Mouse (Mus musculus) heart, embryonic 10.5 days (tissue): ENCODE results near the gene Mbtps1. TPM values are rescaled to one million over a fixed set of nuclear protein-coding genes. Genes with fewer than 3 reads are reported as not detected.
A peak's percentile ranks its signal among the peaks of the same experiment; 100 is the strongest.

Source experiments
- DNase-seq: peaks from one replicate; pipeline ENCODE4 v3.0.0-alpha.2; 2017; ENCODE audit warnings: low spot score
- H3K27ac ChIP-seq: fragments of 300-500 bp; sonication (generic); 2 replicates; pipeline ENCODE4 v1.5.1; 2016; ENCODE audit warnings: mild to moderate bottlenecking
- H3K27me3 ChIP-seq: fragments of 300-500 bp; sonication (generic); 2 replicates; pipeline ENCODE4 v1.6.1; 2016; ENCODE audit warnings: mild to moderate bottlenecking; ENCODE audit not compliant: poor library complexity, insufficient read depth, severe bottlenecking
- H3K36me3 ChIP-seq: fragments of 300-500 bp; sonication (generic); 2 replicates; pipeline ENCODE4 v1.6.1; 2016; ENCODE audit warnings: mild to moderate bottlenecking, moderate library complexity
- H3K4me1 ChIP-seq: fragments of 300-500 bp; sonication (generic); 2 replicates; pipeline ENCODE4 v1.6.1; 2016; ENCODE audit warnings: mild to moderate bottlenecking
- H3K4me3 ChIP-seq: fragments of 300-500 bp; sonication (generic); 2 replicates; pipeline ENCODE4 v1.5.1; 2016; ENCODE audit warnings: mild to moderate bottlenecking, moderate library complexity
- H3K9me3 ChIP-seq: fragments of 300-500 bp; sonication (generic); 2 replicates; pipeline ENCODE4 v1.6.1; 2016; ENCODE audit warnings: mild to moderate bottlenecking, moderate library complexity
- WGBS: fragments of 180-500 bp; shearing (Covaris S2); methylation state at CpG from one replicate; pipeline ENCODE4 v1.1.7; 2016; 5-methylcytosine and 5-hydroxymethylcytosine counted together
- polyA plus RNA-seq: library from polyadenylated mRNA; unstranded; fragments of >200 nt; fragmentation: Nextera tagmentation; extraction: Ambion mirVana; gene quantifications from 2 replicates; pipeline ENCODE4 v1.2.1, GENCODE M21; 2016

Gene Mbtps1
- polyA plus RNA-seq, 1 experiment from 2014 or later: 86.9 TPM

- no peak overlapping the region for H3K4me3 ChIP-seq
- 0 out of 2 replicates have a peak, but pooled peaks cover 6% of the 10 kb centered on the region for H3K36me3 ChIP-seq
- no peaks in the 10 kb centered on the region for H3K27me3 ChIP-seq
- H3K9me3 ChIP-seq: no peaks in the 10 kb centered on the region
- no peak overlapping the region for H3K27ac ChIP-seq
- DNase-seq: no peak
- H3K4me1 ChIP-seq: peaks cover 51% of the 10 kb centered on the region
- WGBS: 53% methylated on average over 2 of the region's 2 CpGs
These were observed 5.6 kb downstream of the Mbtps1 start for GRCm38 (mm10) chr8:119552967-119553366.

- Histone ChIP-seq H3K4me3 (no peak overlapping the region), H3K4me1 (peaks cover 30% of the 10 kb centered on the region), H3K9me3 (no peaks in the 10 kb centered on the region), H3K27ac (no peak overlapping the region), H3K27me3 (no peaks in the 10 kb centered on the region), H3K36me3 (peaks cover 44% of the 10 kb centered on the region)
- DNase-seq: no peak
- WGBS: 78% methylated on average over 7 of the region's 7 CpGs
These were observed 9.9 kb downstream of the Mbtps1 start for GRCm38 (mm10) chr8:119548560-119549113.

- DNase-seq: no peak
- Histone ChIP-seq H3K36me3 (peaks cover 58% of the 10 kb centered on the region), H3K27ac (no peak overlapping the region), H3K27me3 (no peaks in the 10 kb centered on the region), H3K4me3 (no peak overlapping the region), H3K9me3 (no peaks in the 10 kb centered on the region), H3K4me1 (peaks cover 22% of the 10 kb centered on the region)
- 79% methylated on average over 18 of the region's 18 CpGs for WGBS
These were observed 11.4 kb downstream of the Mbtps1 start for GRCm38 (mm10) chr8:119547019-119547691.

GRCm38 (mm10) chr8:119545791-119546190 is 12.7 kb downstream of the Mbtps1 start:
- H3K4me1 ChIP-seq: peaks cover 16% of the 10 kb centered on the region
- H3K36me3 ChIP-seq: peaks cover 71% of the 10 kb centered on the region
- WGBS: 94% methylated on average over 6 of the region's 6 CpGs
- H3K27ac ChIP-seq: no peak overlapping the region
- no peak for DNase-seq
- no peak overlapping the region for H3K4me3 ChIP-seq
- H3K9me3 ChIP-seq: no peaks in the 10 kb centered on the region
- no peaks in the 10 kb centered on the region for H3K27me3 ChIP-seq

- whole genome bisulfite sequencing: 82% methylated on average over 6 of the region's 6 CpGs
- no peaks in the 10 kb centered on the region for H3K9me3 ChIP-seq
- peaks cover 10% of the 10 kb centered on the region for H3K4me1 ChIP-seq
- no peak overlapping the region for H3K27ac ChIP-seq
- H3K36me3 ChIP-seq: peaks cover 77% of the 10 kb centered on the region
- no peaks in the 10 kb centered on the region for H3K27me3 ChIP-seq
- no peak for DNase-seq
- no peak overlapping the region for H3K4me3 ChIP-seq
These were observed 13.4 kb downstream of the Mbtps1 start for GRCm38 (mm10) chr8:119545180-119545579.

- Histone ChIP-seq H3K4me1 (peaks cover 7% of the 10 kb centered on the region), H3K4me3 (no peak overlapping the region), H3K27me3 (no peaks in the 10 kb centered on the region), H3K36me3 (peaks cover 83% of the 10 kb centered on the region), H3K9me3 (no peaks in the 10 kb centered on the region), H3K27ac (no peak overlapping the region)
- no peak for DNase-seq
- 81% methylated on average over 3 of the region's 3 CpGs for WGBS
These were observed 13.9 kb downstream of the Mbtps1 start for GRCm38 (mm10) chr8:119544606-119545005.

- peak; percentile 81 for DNase-seq
- Histone ChIP-seq H3K9me3 (no peaks in the 10 kb centered on the region), H3K4me3 (no peak overlapping the region), H3K4me1 (peaks cover 13% of the 10 kb centered on the region), H3K27me3 (no peaks in the 10 kb centered on the region), H3K27ac (no peak overlapping the region), H3K36me3 (peaks cover 99% of the 10 kb centered on the region)
- WGBS: 64% methylated on average over 9 of the region's 9 CpGs
These were observed 26.6 kb downstream of the Mbtps1 start for GRCm38 (mm10) chr8:119531973-119532372.

GRCm38 (mm10) chr8:119531397-119531796 is 27.1 kb downstream of the Mbtps1 start:
- Histone ChIP-seq H3K4me3 (no peak overlapping the region), H3K9me3 (no peaks in the 10 kb centered on the region), H3K4me1 (peaks cover 13% of the 10 kb centered on the region), H3K36me3 (peaks cover 99% of the 10 kb centered on the region), H3K27ac (no peak overlapping the region), H3K27me3 (no peaks in the 10 kb centered on the region)
- WGBS: 92% methylated on average over 3 of the region's 3 CpGs
- DNase-seq: no peak

- H3K27me3 ChIP-seq: no peaks in the 10 kb centered on the region
- no peaks in the 10 kb centered on the region for H3K9me3 ChIP-seq
- peaks cover 13% of the 10 kb centered on the region for H3K4me1 ChIP-seq
- 65% methylated on average over 6 of the region's 6 CpGs for WGBS
- DNase-seq: no peak
- H3K27ac ChIP-seq: no peak overlapping the region
- H3K36me3 ChIP-seq: peaks cover 95% of the 10 kb centered on the region
- no peak overlapping the region for H3K4me3 ChIP-seq
These were observed 27.6 kb downstream of the Mbtps1 start for GRCm38 (mm10) chr8:119530937-119531336.

- Histone ChIP-seq H3K4me3 (no peak overlapping the region), H3K27ac (no peak overlapping the region), H3K9me3 (no peaks in the 10 kb centered on the region), H3K4me1 (peaks cover 13% of the 10 kb centered on the region), H3K36me3 (peaks cover 95% of the 10 kb centered on the region), H3K27me3 (no peaks in the 10 kb centered on the region)
- WGBS: 89% methylated on average over 7 of the region's 7 CpGs
- no peak for DNase-seq
These were observed 29.8 kb downstream of the Mbtps1 start for GRCm38 (mm10) chr8:119528762-119529161.

- WGBS: 72% methylated on average over 7 of the region's 7 CpGs
- Histone ChIP-seq H3K36me3 (peaks cover 97% of the 10 kb centered on the region), H3K4me1 (peaks cover 2% of the 10 kb centered on the region; the same call in 1 of the 2 replicates), H3K9me3 (no peaks in the 10 kb centered on the region), H3K27me3 (no peaks in the 10 kb centered on the region), H3K4me3 (no peak overlapping the region), H3K27ac (no peak overlapping the region)
- no peak for DNase-seq
These were observed 38.4 kb downstream of the Mbtps1 start for GRCm38 (mm10) chr8:119520102-119520501.

GRCm38 (mm10) chr8:119516674-119517073 is 41.9 kb downstream of the Mbtps1 start:
- H3K4me1 ChIP-seq: peaks cover 3% of the 10 kb centered on the region; the same call in 1 of the 2 replicates
- no peak overlapping the region for H3K27ac ChIP-seq
- no peak overlapping the region for H3K4me3 ChIP-seq
- no peaks in the 10 kb centered on the region for H3K27me3 ChIP-seq
- no peaks in the 10 kb centered on the region for H3K9me3 ChIP-seq
- peaks cover 100% of the 10 kb centered on the region for H3K36me3 ChIP-seq
- DNase-seq: no peak
- WGBS: 57% methylated on average over 5 of the region's 5 CpGs

GRCm38 (mm10) chr8:119515767-119516166 is 42.8 kb downstream of the Mbtps1 start:
- Histone ChIP-seq H3K36me3 (peaks cover 100% of the 10 kb centered on the region), H3K4me1 (peaks cover 6% of the 10 kb centered on the region; the same call in 1 of the 2 replicates), H3K27ac (no peak overlapping the region), H3K27me3 (no peaks in the 10 kb centered on the region), H3K4me3 (no peak overlapping the region), H3K9me3 (no peaks in the 10 kb centered on the region)
- DNase-seq: no peak
- WGBS: 73% methylated on average over 3 of the region's 3 CpGs
